Mouse (Mus musculus) limb, embryonic 11.5 days (tissue): ENCODE data around the gene Mboat7. TPM values are rescaled to one million over a fixed set of nuclear protein-coding genes. Genes with fewer than 3 reads are reported as not detected.

Experiments used
- ATAC-seq: fragments of 200-750 bp; cut with Nextera tagmentation; 2 replicates; pipeline ENCODE4 v1.8.0; 2017; ENCODE audit warnings: low read depth; ENCODE audit not compliant: insufficient number of reproducible peaks, low FRiP score, low TSS enrichment
- DNase-seq: peaks from one replicate; pipeline ENCODE4 v3.0.0-alpha.2; 2015; ENCODE audit warnings: low spot score
- H3K27ac ChIP-seq: fragments of 300-500 bp; sonication (generic); replicated peaks from 2 replicates; pipeline ENCODE4 v1.5.1; 2014; ENCODE audit warnings: low read depth, mild to moderate bottlenecking, low read length
- H3K27me3 ChIP-seq: fragments of 300-500 bp; sonication (generic); 2 replicates; pipeline ENCODE4 v1.6.1; 2014; ENCODE audit warnings: mild to moderate bottlenecking, low read length, mixed read lengths; ENCODE audit not compliant: control insufficient read depth, insufficient read depth
- H3K36me3 ChIP-seq: fragments of 300-500 bp; sonication (generic); 2 replicates; pipeline ENCODE4 v1.6.1; 2014; ENCODE audit warnings: mild to moderate bottlenecking, low read length, moderate library complexity, mixed read lengths; ENCODE audit not compliant: control insufficient read depth, insufficient read depth
- H3K4me1 ChIP-seq: fragments of 300-500 bp; sonication (generic); 2 replicates; pipeline ENCODE4 v1.6.1; 2014; ENCODE audit warnings: low read length, mixed read lengths; ENCODE audit not compliant: control insufficient read depth, insufficient read depth
- H3K4me2 ChIP-seq: fragments of 300-500 bp; sonication (generic); 2 replicates; pipeline ENCODE4 v1.6.1; 2014; ENCODE audit warnings: low read depth, mild to moderate bottlenecking, moderate library complexity; ENCODE audit not compliant: severe bottlenecking
- H3K4me3 ChIP-seq: fragments of 300-500 bp; sonication (generic); 2 replicates; pipeline ENCODE4 v1.5.1; 2014; ENCODE audit warnings: low read depth, low read length
- H3K9ac ChIP-seq: fragments of 300-500 bp; sonication (generic); 2 replicates; pipeline ENCODE4 v1.6.1; 2014; ENCODE audit warnings: mild to moderate bottlenecking, low read length
- H3K9me3 ChIP-seq: fragments of 300-500 bp; sonication (generic); 2 replicates; pipeline ENCODE4 v1.6.1; 2016; ENCODE audit warnings: low read length; ENCODE audit not compliant: control insufficient read depth
- WGBS: fragments of 180-500 bp; shearing (Covaris S2); extraction: QIAGEN DNeasy Blood & Tissue Kit; methylation state at CpG from one replicate; pipeline ENCODE4 v1.1.7; 2014; 5-methylcytosine and 5-hydroxymethylcytosine counted together
- polyA plus RNA-seq: library from polyadenylated mRNA; unstranded; fragments of >200 nt; fragmentation: Nextera tagmentation; extraction: Ambion mirVana; gene quantifications from 2 replicates; pipeline ENCODE4 v1.2.1, GENCODE M21; 2014

The Mboat7 gene
- polyA plus RNA-seq, 1 experiment from 2014 or later, result 41.2 TPM

DNA sequence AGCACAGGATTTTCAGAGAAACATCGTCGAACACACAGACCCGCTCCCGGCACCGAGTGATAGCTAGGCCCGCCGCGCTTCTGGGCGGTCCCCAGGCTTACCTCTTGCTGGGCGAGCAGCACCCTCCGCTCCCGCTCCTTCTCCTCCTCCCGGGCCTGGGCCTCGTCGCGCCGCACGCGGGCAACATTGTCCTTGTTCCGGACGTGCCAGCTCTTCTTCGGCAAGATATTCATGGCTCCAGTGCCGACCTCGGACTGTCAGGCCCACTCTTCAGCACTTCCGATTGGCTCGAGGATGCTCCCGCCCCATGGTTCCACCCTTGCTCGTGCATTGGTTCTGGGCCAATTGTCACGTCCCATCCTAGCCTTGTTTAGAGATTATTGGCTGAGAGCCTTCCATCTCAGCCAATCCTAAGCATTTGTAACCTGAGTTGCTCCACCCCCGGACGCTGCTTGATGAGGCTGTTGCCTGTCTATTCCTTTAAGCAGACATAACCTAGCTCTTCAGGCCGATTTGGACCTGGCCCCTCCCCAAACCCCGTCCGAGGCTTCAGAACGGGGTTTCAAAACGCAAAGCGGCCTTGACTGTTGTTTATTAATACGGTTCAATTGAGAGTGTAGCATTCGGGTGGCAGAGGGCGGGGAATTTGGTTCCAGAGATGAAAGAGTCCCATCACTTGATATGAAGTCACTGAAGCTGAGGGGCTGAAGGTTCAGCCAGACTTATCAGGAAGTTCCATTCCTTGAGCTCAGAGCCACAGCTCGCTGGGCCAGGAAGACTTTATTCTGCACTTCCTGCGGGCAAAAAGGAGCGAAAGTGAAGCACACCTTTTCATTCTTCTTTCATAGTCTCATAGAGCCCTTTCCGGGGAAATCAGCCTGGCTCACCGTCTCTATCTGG, 27.9 kb downstream of the Mboat7 start, which contains the start of gene Leng1:
Leng1 (minus strand) TSS at position 626 of the 900 bp plus-strand sequence.
- DNase-seq (peak; percentile 91), ATAC-seq (peak; percentile 97)
- 4% methylated on average over 45 of the region's 45 CpGs for WGBS
- Histone ChIP-seq H3K27me3 (no peaks in the 10 kb centered on the region), H3K4me2 (peak within 1 kb of the TSS; percentile 55), H3K9ac (peak within 1 kb of the TSS; percentile 71), H3K36me3 (peaks cover 6% of the 10 kb centered on the region), H3K9me3 (no peaks in the 10 kb centered on the region), H3K27ac (peak within 1 kb of the TSS; percentile 5; the same call in 1 of the 2 replicates), H3K4me1 (no peaks in the 10 kb centered on the region), H3K4me3 (peak within 1 kb of the TSS; percentile 69)

- ATAC-seq, result peak; percentile 41
- Histone ChIP-seq H3K4me1 (no peaks in the 10 kb centered on the region), H3K9me3 (no peaks in the 10 kb centered on the region), H3K4me3 (peak overlapping the region; percentile 69), H3K4me2 (peak overlapping the region; percentile 42), H3K9ac (peak overlapping the region; percentile 71), H3K27me3 (no peaks in the 10 kb centered on the region), H3K36me3 (peaks cover 11% of the 10 kb centered on the region), H3K27ac (no peak overlapping the region)
- DNase-seq, result no peak
- WGBS, result 33% methylated on average over 15 of the region's 15 CpGs
Measured at GRCm38 (mm10) chr7:3664524-3665214, 28.7 kb downstream of the Mboat7 start.

DNA sequence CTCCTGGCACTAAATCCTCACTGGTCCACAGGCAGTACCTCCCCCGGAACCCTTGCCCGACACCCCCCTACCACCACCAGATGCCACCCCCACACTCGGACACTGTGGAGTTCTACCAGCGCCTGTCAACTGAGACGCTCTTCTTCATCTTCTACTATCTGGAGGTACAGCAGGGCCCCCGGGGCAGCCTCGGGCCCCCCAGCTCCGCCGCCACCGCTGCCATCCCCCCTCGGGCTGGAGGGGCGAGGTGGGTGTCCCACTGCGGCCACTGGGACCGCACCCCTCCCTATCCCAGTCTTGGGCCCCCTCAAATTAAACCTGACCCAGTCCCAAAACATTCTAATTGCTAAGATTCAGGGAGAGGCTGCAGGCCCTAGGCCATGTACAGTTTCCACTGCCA, 34.7 kb downstream of the Mboat7 start:
- Histone ChIP-seq H3K36me3 (peaks cover 39% of the 10 kb centered on the region), H3K27ac (no peak overlapping the region), H3K9ac (no peak overlapping the region), H3K4me1 (no peaks in the 10 kb centered on the region), H3K27me3 (no peaks in the 10 kb centered on the region), H3K4me3 (no peak overlapping the region), H3K4me2 (no peak overlapping the region), H3K9me3 (no peaks in the 10 kb centered on the region)
- ATAC-seq, result no peak
- DNase-seq, result no peak
- WGBS, result 97% methylated on average over 14 of the region's 14 CpGs

DNA sequence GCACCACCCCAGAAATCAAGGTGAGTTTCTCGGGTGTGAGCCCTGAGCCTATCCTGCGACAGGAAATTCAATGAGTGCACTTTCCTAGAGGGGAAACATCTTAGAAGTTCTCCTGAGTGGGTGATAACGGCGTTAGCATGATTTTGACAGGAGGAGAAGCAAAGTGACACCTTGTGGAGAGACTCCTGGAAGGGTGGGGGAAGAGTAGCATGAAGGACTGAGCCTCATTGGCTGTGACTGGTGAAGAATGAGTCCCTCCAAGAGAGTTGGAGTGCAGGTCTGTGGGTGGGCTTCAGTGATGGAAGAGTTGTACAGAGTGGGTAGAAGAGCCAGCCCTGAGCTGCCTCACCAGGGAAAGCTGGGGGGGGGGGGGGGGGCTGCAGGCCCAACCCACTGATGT, 36.4 kb downstream of the Mboat7 start:
- Histone ChIP-seq H3K36me3 (peaks cover 47% of the 10 kb centered on the region), H3K9me3 (no peaks in the 10 kb centered on the region), H3K9ac (no peak overlapping the region), H3K27ac (no peak overlapping the region), H3K4me2 (no peak overlapping the region), H3K4me3 (no peak overlapping the region), H3K4me1 (no peaks in the 10 kb centered on the region), H3K27me3 (no peaks in the 10 kb centered on the region)
- ATAC-seq (no peak), DNase-seq (no peak)
- WGBS, result 98% methylated on average over 4 of the region's 4 CpGs

GRCm38 (mm10) chr7:3646641-3647040, 46.7 kb downstream of the Mboat7 start:
- peaks cover 5% of the 10 kb centered on the region; the same call in 1 of the 2 replicates for H3K36me3 ChIP-seq
- H3K4me3 ChIP-seq, result peak overlapping the region; percentile 95
- no peak for DNase-seq
- 76% methylated on average over 4 of the region's 4 CpGs for WGBS
- H3K4me1 ChIP-seq, result peaks cover 21% of the 10 kb centered on the region
- peak overlapping the region; percentile 88 for H3K4me2 ChIP-seq
- peak overlapping the region; percentile 99 for H3K9ac ChIP-seq
- H3K9me3 ChIP-seq, result no peaks in the 10 kb centered on the region
- no peaks in the 10 kb centered on the region for H3K27me3 ChIP-seq
- no peak for ATAC-seq
- no peak overlapping the region for H3K27ac ChIP-seq

DNA sequence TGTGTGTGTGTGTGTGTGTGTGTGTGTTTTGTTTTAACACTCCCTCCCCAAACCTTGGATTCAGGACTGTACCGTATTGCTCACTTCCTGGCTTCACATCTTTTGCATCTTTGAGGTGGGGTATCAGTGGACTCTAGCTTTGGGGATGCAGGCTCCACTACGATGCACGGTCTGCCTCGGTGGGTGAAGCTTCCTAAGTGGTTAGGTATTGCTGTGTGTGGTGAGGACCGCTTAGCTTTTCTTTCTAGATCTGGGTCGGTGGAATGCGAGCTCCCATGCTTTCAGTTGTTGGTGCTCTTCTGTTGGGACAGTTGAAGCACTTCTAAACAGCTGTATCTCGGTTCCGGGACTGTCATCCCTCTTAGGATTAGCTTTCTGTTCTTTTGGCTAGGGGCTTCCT, 47.1 kb downstream of the Mboat7 start:
- Histone ChIP-seq H3K36me3 (peaks cover 6% of the 10 kb centered on the region; the same call in 1 of the 2 replicates), H3K9me3 (no peaks in the 10 kb centered on the region), H3K4me1 (peaks cover 21% of the 10 kb centered on the region), H3K9ac (peak overlapping the region; percentile 99), H3K27me3 (no peaks in the 10 kb centered on the region), H3K4me3 (peak overlapping the region; percentile 95), H3K4me2 (peak overlapping the region; percentile 88), H3K27ac (no peak overlapping the region; the same call in 1 of the 2 replicates)
- DNase-seq, result no peak
- no peak for ATAC-seq
- WGBS, result 31% methylated on average over 9 of the region's 9 CpGs

- Histone ChIP-seq H3K4me2 (peak overlapping the region; percentile 88), H3K27ac (peak overlapping the region; percentile 96), H3K36me3 (peaks cover 4% of the 10 kb centered on the region; the same call in 1 of the 2 replicates), H3K4me1 (peaks cover 21% of the 10 kb centered on the region), H3K9me3 (no peaks in the 10 kb centered on the region), H3K4me3 (peak overlapping the region; percentile 95), H3K9ac (peak overlapping the region; percentile 99), H3K27me3 (no peaks in the 10 kb centered on the region)
- WGBS, result under 1% methylated on average over 50 of the region's 58 CpGs
- DNase-seq (peak; percentile 34), ATAC-seq (peak; percentile 1; the same call in 1 of the 2 replicates)
Measured at GRCm38 (mm10) chr7:3645488-3646025, 47.8 kb downstream of the Mboat7 start.
